Mouse (Mus musculus) liver, adult 2 months (tissue): ENCODE measurements at regions not wholly inside any gene's neighbourhood (a gene's known extent, or its start where the extent isn't known, plus 50 kb on each side); places are given as distances from the start of the nearest gene placed in this dataset.

Source experiments
- CTCF ChIP-seq: fragments of 200-500 bp; IDR thresholded peaks from 2 replicates; pipeline ENCODE4 v1.5.1; 2011; ENCODE audit warnings: low read depth, low read length, control low read depth
- POLR2A ChIP-seq: fragments of 200-500 bp; IDR thresholded peaks from 2 replicates; pipeline ENCODE4 v1.6.1; 2011; ENCODE audit warnings: low read length, control low read depth; ENCODE audit not compliant: insufficient read depth; ENCODE audit errors: extremely low read depth

- TF ChIP-seq POLR2A (no peak), CTCF (no peak)
Observed at GRCm38 (mm10) chr6:135473146-135473545, 110.8 kb downstream of the Emp1 start.
